Mouse (Mus musculus) heart, embryonic 15.5 days (tissue): ENCODE measurements around the gene Crip2. TPM values are rescaled to one million over a fixed set of nuclear protein-coding genes. Genes with fewer than 3 reads are reported as not detected.

Experiments used
- ATAC-seq: fragments of 200-750 bp; cut with Nextera tagmentation; replicated peaks from 2 replicates; pipeline ENCODE4 v1.8.0; 2017; ENCODE audit warnings: low read depth, moderate TSS enrichment; ENCODE audit not compliant: insufficient number of reproducible peaks, insufficient read depth, low FRiP score
- H3K27ac ChIP-seq: fragments of 300-500 bp; sonication (generic); 2 replicates; pipeline ENCODE4 v1.5.1; 2015; ENCODE audit warnings: mild to moderate bottlenecking, inconsistent platforms
- H3K27me3 ChIP-seq: fragments of 300-500 bp; sonication (generic); 2 replicates; pipeline ENCODE4 v1.6.1; 2015; ENCODE audit warnings: inconsistent platforms
- H3K36me3 ChIP-seq: fragments of 300-500 bp; sonication (generic); 2 replicates; pipeline ENCODE4 v1.6.1; 2015; ENCODE audit warnings: mild to moderate bottlenecking, inconsistent platforms
- H3K4me1 ChIP-seq: fragments of 300-500 bp; sonication (generic); replicated peaks from 2 replicates; pipeline ENCODE4 v1.6.1; 2015; ENCODE audit warnings: inconsistent platforms
- H3K4me2 ChIP-seq: fragments of 300-500 bp; sonication (generic); 2 replicates; pipeline ENCODE4 v1.6.1; 2015; ENCODE audit warnings: inconsistent platforms, mild to moderate bottlenecking, moderate library complexity
- H3K4me3 ChIP-seq: fragments of 300-500 bp; sonication (generic); 2 replicates; pipeline ENCODE4 v1.5.1; 2015; ENCODE audit warnings: mild to moderate bottlenecking, inconsistent platforms
- H3K9ac ChIP-seq: fragments of 300-500 bp; sonication (generic); 2 replicates; pipeline ENCODE4 v1.6.1; 2015; ENCODE audit warnings: mild to moderate bottlenecking, inconsistent platforms
- H3K9me3 ChIP-seq: fragments of 300-500 bp; sonication (generic); replicated peaks from 2 replicates; pipeline ENCODE4 v1.6.1; 2016; ENCODE audit warnings: inconsistent platforms
- whole genome bisulfite sequencing: fragments of 180-500 bp; shearing (Covaris S2); methylation state at CpG from one replicate; pipeline ENCODE4 v1.1.7; 2015; ENCODE audit warnings: mixed read lengths; 5-methylcytosine and 5-hydroxymethylcytosine counted together
- polyA plus RNA-seq: library from polyadenylated mRNA; unstranded; fragments of >200 nt; fragmentation: Nextera tagmentation; extraction: Ambion mirVana; gene quantifications from 2 replicates; pipeline ENCODE4 v1.2.1, GENCODE M21; 2015

Crip2 gene
- polyA plus RNA-seq, 1 experiment from 2014 or later, result 1,711 TPM

DNA sequence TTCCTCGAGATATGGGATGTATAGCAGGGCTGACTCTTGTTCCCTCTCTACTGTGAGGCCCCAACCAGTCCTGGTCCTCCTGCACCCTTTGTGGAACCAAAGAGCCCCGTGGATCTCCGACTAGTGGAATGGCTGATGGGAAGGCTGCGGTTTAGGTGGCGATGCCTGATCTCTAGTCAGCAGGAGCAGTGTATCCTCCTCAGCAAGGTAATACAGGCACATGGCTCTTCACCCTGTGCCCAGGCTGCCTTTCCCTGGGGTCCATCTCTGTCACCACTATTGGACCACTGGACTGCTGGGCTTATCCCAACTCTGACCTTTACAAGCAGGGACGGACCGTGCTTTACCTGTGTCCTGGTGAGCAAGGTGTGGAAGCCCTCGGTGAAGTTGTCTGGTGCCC lies 17.5 kb downstream of the Crip2 start:
- no peaks in the 10 kb centered on the region for H3K27me3 ChIP-seq
- H3K4me3 ChIP-seq, result peak overlapping the region; percentile 69
- no peaks in the 10 kb centered on the region for H3K9me3 ChIP-seq
- 88% methylated on average over 8 of the region's 8 CpGs for WGBS
- ATAC-seq, result no peak
- no peak overlapping the region for H3K27ac ChIP-seq
- H3K4me2 ChIP-seq, result peak overlapping the region; percentile 90; the same call in 1 of the 2 replicates
- H3K4me1 ChIP-seq, result peaks cover 36% of the 10 kb centered on the region
- no peak overlapping the region for H3K9ac ChIP-seq
- H3K36me3 ChIP-seq, result no peaks in the 10 kb centered on the region; the same call in 1 of the 2 replicates

GRCm38 (mm10) chr12:113157971-113158370 lies 17.9 kb downstream of the Crip2 start:
- peaks cover 32% of the 10 kb centered on the region for H3K4me1 ChIP-seq
- no peak overlapping the region for H3K27ac ChIP-seq
- H3K9ac ChIP-seq, result no peak overlapping the region
- no peaks in the 10 kb centered on the region for H3K9me3 ChIP-seq
- H3K4me3 ChIP-seq, result peak overlapping the region; percentile 69; the same call in 1 of the 2 replicates
- ATAC-seq, result no peak
- H3K4me2 ChIP-seq, result peak overlapping the region; percentile 90; the same call in 1 of the 2 replicates
- H3K27me3 ChIP-seq, result no peaks in the 10 kb centered on the region
- peaks cover 2% of the 10 kb centered on the region for H3K36me3 ChIP-seq
- WGBS, result 88% methylated on average over 8 of the region's 8 CpGs

DNA sequence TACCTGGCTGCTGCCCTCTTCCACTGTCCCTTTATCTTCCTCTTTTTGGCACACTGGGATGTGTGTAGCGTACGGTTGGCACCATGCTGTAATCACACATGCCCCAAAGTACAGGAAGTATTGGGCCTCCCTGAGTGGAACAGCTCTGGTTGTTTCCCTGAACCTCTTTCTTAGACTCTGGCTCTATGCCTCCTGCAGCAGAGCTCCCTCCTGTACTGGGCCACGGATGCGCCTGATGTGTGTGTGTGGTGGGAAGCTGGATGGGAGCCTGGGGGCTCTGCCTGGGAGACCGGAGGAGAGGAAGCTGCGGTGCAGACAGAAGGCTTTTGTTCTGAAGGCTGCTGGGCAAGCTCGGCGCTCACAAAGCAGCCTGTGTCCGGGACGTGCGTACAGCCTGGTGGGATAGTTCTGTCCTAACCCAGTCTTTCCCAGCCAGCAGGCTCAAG lies 23.5 kb downstream of the Crip2 start:
- no peak overlapping the region for H3K9ac ChIP-seq
- no peaks in the 10 kb centered on the region for H3K9me3 ChIP-seq
- WGBS, result 78% methylated on average over 11 of the region's 11 CpGs
- peak overlapping the region; percentile 12; the same call in 1 of the 2 replicates for H3K27ac ChIP-seq
- H3K4me2 ChIP-seq, result no peak overlapping the region
- H3K36me3 ChIP-seq, result peaks cover 7% of the 10 kb centered on the region; the same call in 1 of the 2 replicates
- no peak overlapping the region for H3K4me3 ChIP-seq
- H3K27me3 ChIP-seq, result no peaks in the 10 kb centered on the region
- ATAC-seq, result no peak; the same call in 1 of the 2 replicates
- no peaks in the 10 kb centered on the region for H3K4me1 ChIP-seq

DNA sequence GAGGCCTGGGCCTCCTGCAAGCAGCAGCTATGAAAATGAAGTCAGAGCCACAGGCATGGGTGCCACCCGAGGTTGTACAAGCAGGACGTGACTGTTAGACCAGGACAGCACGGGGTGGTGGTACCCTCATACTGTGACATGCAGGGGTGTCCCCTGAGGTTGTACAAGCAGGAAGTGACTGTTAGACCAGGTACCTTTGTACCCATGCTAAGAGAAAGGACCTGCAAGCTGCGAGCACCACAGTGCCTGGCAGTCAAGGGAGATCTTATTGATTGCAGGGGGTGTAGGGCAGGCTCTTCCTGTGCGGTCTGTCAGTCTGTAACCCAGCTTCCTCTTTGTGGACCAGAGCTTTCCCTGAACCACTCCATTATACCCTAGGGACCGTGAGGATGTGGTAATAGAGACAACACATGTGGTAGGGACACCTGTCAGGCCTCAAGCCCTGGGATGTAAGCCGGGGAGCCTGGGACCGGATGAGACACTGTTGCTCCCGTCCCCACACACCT lies 28.0 kb downstream of the Crip2 start:
- Histone ChIP-seq H3K27ac (no peak overlapping the region), H3K4me2 (no peak overlapping the region), H3K9ac (no peak overlapping the region), H3K36me3 (peaks cover 4% of the 10 kb centered on the region; the same call in 1 of the 2 replicates), H3K9me3 (no peaks in the 10 kb centered on the region), H3K4me1 (peaks cover 2% of the 10 kb centered on the region; the same call in 1 of the 2 replicates), H3K4me3 (no peak overlapping the region), H3K27me3 (no peaks in the 10 kb centered on the region)
- peak; percentile 56; the same call in 1 of the 2 replicates for ATAC-seq
- WGBS, result 72% methylated on average over 9 of the region's 9 CpGs

DNA sequence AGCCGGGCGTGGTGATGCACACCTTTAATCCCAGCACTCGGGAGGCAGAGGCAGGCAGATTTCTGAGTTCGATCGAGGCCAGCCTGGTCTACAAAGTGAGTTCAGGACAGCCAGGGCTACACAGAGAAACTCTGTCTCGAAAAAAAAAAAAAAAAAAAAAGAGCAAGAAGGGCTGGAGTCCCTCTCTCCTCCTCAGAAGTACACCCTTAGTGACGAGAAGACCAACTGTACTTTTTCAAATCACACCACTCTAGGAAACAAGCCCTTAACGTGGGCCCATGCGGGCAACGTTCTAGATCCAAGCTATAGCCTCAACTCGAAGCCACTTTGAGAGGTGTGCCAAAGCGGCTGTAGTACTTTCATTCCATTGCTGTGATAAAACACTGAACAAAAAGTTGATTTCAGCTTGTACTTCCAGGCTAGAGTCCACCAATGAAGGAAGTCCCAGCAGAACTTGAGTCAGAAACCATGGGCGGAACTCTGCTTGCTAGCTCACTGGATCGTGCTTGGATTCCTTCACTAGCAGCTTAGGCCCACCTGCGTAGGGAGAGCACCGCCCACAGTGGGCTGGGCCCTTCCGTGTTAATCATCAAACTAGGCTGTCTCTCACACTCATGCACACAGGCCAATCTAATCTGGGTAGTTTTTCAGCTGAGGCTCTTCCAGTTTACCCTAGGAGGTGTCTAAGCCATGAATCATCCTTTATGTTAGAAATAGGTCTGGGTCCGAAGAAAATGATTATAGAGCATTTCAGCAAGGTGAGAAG lies 37.1 kb downstream of the Crip2 start:
- Histone ChIP-seq H3K9ac (no peak overlapping the region), H3K27me3 (no peaks in the 10 kb centered on the region), H3K4me2 (no peak overlapping the region), H3K4me1 (no peaks in the 10 kb centered on the region), H3K27ac (no peak overlapping the region), H3K9me3 (no peaks in the 10 kb centered on the region), H3K36me3 (no peaks in the 10 kb centered on the region), H3K4me3 (no peak overlapping the region)
- ATAC-seq, result no peak
- 82% methylated on average over 18 of the region's 18 CpGs for WGBS

DNA sequence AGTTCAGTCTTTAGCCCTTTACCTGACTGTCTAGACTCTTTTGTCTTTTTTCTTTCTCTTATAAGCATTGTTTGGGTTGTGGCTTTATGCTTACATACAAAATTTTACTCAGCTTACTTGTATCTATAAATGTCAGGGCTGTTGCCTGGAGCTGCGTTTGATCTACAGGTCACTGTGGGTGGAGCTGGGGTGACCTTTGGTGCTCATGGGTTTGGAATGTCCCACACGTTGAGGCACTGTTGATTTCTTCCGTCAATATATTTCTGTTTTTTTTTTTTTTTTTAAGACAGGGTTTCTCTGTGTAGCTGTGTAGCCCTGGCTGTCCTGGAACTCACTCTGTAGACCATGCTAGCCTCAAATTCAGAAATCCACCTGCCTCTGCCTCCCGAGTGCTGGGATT lies 41.0 kb downstream of the Crip2 start:
- no peak for ATAC-seq
- no peak overlapping the region for H3K27ac ChIP-seq
- no peak overlapping the region for H3K4me3 ChIP-seq
- H3K9me3 ChIP-seq, result no peaks in the 10 kb centered on the region
- H3K27me3 ChIP-seq, result peaks cover 26% of the 10 kb centered on the region
- no peak overlapping the region for H3K4me2 ChIP-seq
- H3K36me3 ChIP-seq, result no peaks in the 10 kb centered on the region
- WGBS, result 50% methylated on average over 4 of the region's 4 CpGs
- H3K4me1 ChIP-seq, result peaks cover 7% of the 10 kb centered on the region
- H3K9ac ChIP-seq, result no peak overlapping the region

GRCm38 (mm10) chr12:113184945-113185344 lies 44.9 kb downstream of the Crip2 start:
- Histone ChIP-seq H3K27ac (no peak overlapping the region), H3K4me3 (no peak overlapping the region), H3K9ac (no peak overlapping the region), H3K36me3 (no peaks in the 10 kb centered on the region), H3K9me3 (no peaks in the 10 kb centered on the region), H3K4me1 (peaks cover 30% of the 10 kb centered on the region), H3K4me2 (peak overlapping the region; percentile 95; the same call in 1 of the 2 replicates), H3K27me3 (peaks cover 57% of the 10 kb centered on the region)
- ATAC-seq, result no peak
- WGBS, result 58% methylated on average over 5 of the region's 5 CpGs

- peak within 1 kb of the TSS; percentile 65 for H3K4me3 ChIP-seq
- peaks cover 30% of the 10 kb centered on the region for H3K4me1 ChIP-seq
- peak; percentile 19; the same call in 1 of the 2 replicates for ATAC-seq
- H3K4me2 ChIP-seq, result peak within 1 kb of the TSS; percentile 95
- no peak within 1 kb of the TSS for H3K27ac ChIP-seq
- no peaks in the 10 kb centered on the region for H3K9me3 ChIP-seq
- H3K9ac ChIP-seq, result peak within 1 kb of the TSS; percentile 58
- no peaks in the 10 kb centered on the region for H3K36me3 ChIP-seq
- WGBS, result 3% methylated on average over 63 of the region's 63 CpGs
- H3K27me3 ChIP-seq, result peaks cover 57% of the 10 kb centered on the region
These were observed 45.6 kb downstream of the Crip2 start, which contains the start of gene Tmem121 for GRCm38 (mm10) chr12:113185442-113186291. Tmem121 (plus strand) TSS chr12:113185930.

DNA sequence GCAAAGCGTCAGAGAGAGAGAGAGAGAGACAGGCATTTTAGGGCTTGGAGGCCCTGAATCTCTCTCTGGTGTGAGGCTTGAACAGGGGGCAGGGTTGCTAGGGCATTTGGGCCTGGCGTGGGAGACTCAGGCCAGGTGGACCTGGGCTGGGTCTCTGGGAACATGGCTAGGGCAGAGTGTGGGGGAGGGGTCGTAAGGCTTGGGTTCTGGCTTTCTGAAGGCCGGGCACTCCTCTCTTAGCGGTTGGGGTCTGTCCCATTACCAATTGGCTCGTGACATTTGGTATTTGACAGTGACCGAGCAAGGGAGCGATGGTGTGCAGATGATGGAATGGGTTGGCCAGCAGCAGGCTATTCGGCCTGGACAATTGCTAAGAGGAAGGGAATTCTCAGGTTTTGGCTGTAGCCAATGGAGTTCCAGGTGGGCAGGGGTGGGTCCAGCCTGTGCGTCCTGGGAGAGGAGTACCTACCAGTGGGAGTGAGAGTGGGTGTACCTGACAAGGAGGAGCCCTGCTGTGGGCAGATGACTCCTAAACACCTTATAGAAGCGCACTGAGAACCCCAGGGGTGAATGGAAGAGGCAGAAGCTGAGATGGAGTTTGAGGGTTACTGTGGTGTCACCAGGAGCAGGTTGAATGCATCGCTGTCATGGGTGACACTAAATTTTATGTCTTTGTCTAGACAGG lies 46.4 kb downstream of the Crip2 start:
- Histone ChIP-seq H3K4me1 (peaks cover 30% of the 10 kb centered on the region), H3K4me2 (peak overlapping the region; percentile 95), H3K9ac (peak overlapping the region; percentile 58), H3K27me3 (peaks cover 57% of the 10 kb centered on the region), H3K27ac (no peak overlapping the region), H3K4me3 (peak overlapping the region; percentile 65), H3K36me3 (no peaks in the 10 kb centered on the region), H3K9me3 (no peaks in the 10 kb centered on the region)
- ATAC-seq, result no peak
- 40% methylated on average over 12 of the region's 12 CpGs for WGBS

DNA sequence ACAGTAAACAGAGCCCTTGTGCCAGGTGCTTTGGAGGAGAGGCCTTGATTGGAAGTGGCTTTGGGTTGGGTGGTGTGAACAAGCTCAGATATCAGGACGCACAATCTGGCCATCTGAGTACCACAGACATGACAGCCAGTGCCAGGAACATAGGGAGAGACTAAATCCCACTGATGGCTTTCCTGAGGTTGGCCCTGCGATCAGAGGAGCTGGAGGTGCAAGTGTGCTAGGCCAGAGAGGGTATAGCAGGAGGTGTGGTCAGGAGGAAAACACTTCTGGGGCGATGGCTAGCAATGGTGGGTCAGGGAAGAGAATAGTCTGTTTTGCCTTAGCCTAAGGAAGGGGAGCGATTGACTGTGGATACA lies 47.0 kb downstream of the Crip2 start:
- no peaks in the 10 kb centered on the region for H3K36me3 ChIP-seq
- H3K4me1 ChIP-seq, result peaks cover 30% of the 10 kb centered on the region
- 47% methylated on average over 4 of the region's 4 CpGs for WGBS
- H3K9ac ChIP-seq, result no peak overlapping the region
- H3K27me3 ChIP-seq, result peaks cover 57% of the 10 kb centered on the region
- no peak overlapping the region for H3K27ac ChIP-seq
- H3K9me3 ChIP-seq, result no peaks in the 10 kb centered on the region
- no peak for ATAC-seq
- peak overlapping the region; percentile 65 for H3K4me3 ChIP-seq
- H3K4me2 ChIP-seq, result peak overlapping the region; percentile 95
